Mouse (Mus musculus) kidney, embryonic 14.5 days (tissue): Measurements from ENCODE around the gene Bet1l. TPM values are rescaled to one million over a fixed set of nuclear protein-coding genes. Genes with fewer than 3 reads are reported as not detected.

Experiments
- ATAC-seq: fragments of 200-750 bp; cut with Nextera tagmentation; 2 replicates; pipeline ENCODE4 v1.8.0; 2017; ENCODE audit warnings: moderate number of reproducible peaks, mild to moderate bottlenecking, moderate TSS enrichment, moderate library complexity; ENCODE audit not compliant: low FRiP score, low TSS enrichment
- H3K27ac ChIP-seq: fragments of 300-500 bp; sonication (generic); 2 replicates; pipeline ENCODE4 v1.5.1; 2014; ENCODE audit warnings: low read depth, mild to moderate bottlenecking, low read length, moderate library complexity, mixed read lengths
- H3K27me3 ChIP-seq: fragments of 300-500 bp; sonication (generic); 2 replicates; pipeline ENCODE4 v1.6.1; 2014; ENCODE audit warnings: mild to moderate bottlenecking, low read length; ENCODE audit not compliant: control insufficient read depth, insufficient read depth
- H3K36me3 ChIP-seq: fragments of 300-500 bp; sonication (generic); 2 replicates; pipeline ENCODE4 v1.6.1; 2014; ENCODE audit warnings: low read length, mixed read lengths; ENCODE audit not compliant: control insufficient read depth, insufficient read depth
- H3K4me1 ChIP-seq: fragments of 300-500 bp; sonication (generic); 2 replicates; pipeline ENCODE4 v1.6.1; 2014; ENCODE audit warnings: low read length, mixed read lengths; ENCODE audit not compliant: control insufficient read depth, insufficient read depth
- H3K4me2 ChIP-seq: fragments of 300-500 bp; sonication (generic); replicated peaks from 2 replicates; pipeline ENCODE4 v1.6.1; 2014; ENCODE audit warnings: low read depth, mild to moderate bottlenecking, low read length
- H3K4me3 ChIP-seq: fragments of 300-500 bp; sonication (generic); 2 replicates; pipeline ENCODE4 v1.5.1; 2014; ENCODE audit warnings: mild to moderate bottlenecking, low read length
- H3K9ac ChIP-seq: fragments of 300-500 bp; sonication (generic); 2 replicates; pipeline ENCODE4 v1.6.1; 2014; ENCODE audit warnings: low read depth, mild to moderate bottlenecking, low read length, moderate library complexity
- H3K9me3 ChIP-seq: fragments of 300-500 bp; sonication (generic); 2 replicates; pipeline ENCODE4 v1.6.1; 2016; ENCODE audit warnings: low read length; ENCODE audit not compliant: control insufficient read depth
- WGBS: fragments of 180-500 bp; shearing (Covaris S2); extraction: QIAGEN DNeasy Blood & Tissue Kit; methylation state at CpG from one replicate; pipeline ENCODE4 v1.1.7; 2014; 5-methylcytosine and 5-hydroxymethylcytosine counted together
- polyA plus RNA-seq: library from polyadenylated mRNA; unstranded; fragments of >200 nt; fragmentation: Nextera tagmentation; extraction: Ambion mirVana; gene quantifications from 2 replicates; pipeline ENCODE4 v1.2.1, GENCODE M21; 2014

Gene Bet1l
- polyA plus RNA-seq, 1 experiment from 2014 or later = 38.6 TPM

DNA sequence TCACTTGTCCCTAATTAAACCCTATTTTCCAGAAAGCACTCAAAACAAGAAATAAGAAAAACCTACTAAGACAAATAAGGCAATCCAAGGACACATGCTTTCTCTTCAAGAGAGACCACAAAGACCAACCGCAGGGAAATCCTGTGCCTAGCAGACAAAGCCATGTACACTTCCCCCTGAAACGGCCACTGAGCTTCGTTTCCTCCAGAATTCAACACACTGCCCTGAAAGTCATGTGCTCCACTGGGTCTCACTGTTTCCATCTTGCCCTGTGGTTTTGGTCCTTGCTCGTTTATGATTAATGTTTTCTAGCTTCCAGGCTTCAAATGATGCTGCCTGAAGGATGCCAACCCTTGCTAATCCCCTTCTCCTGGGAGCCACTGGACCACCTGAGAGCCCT is 16.8 kb upstream of the Bet1l start:
- H3K9ac ChIP-seq = no peak overlapping the region
- no peak overlapping the region for H3K4me3 ChIP-seq
- H3K4me2 ChIP-seq = no peak overlapping the region
- no peak for ATAC-seq
- H3K4me1 ChIP-seq = no peaks in the 10 kb centered on the region
- no peaks in the 10 kb centered on the region for H3K9me3 ChIP-seq
- no peaks in the 10 kb centered on the region for H3K27me3 ChIP-seq
- H3K36me3 ChIP-seq = peaks cover 15% of the 10 kb centered on the region; the same call in 1 of the 2 replicates
- no peak overlapping the region for H3K27ac ChIP-seq
- 90% methylated on average over 4 of the region's 4 CpGs for WGBS

DNA sequence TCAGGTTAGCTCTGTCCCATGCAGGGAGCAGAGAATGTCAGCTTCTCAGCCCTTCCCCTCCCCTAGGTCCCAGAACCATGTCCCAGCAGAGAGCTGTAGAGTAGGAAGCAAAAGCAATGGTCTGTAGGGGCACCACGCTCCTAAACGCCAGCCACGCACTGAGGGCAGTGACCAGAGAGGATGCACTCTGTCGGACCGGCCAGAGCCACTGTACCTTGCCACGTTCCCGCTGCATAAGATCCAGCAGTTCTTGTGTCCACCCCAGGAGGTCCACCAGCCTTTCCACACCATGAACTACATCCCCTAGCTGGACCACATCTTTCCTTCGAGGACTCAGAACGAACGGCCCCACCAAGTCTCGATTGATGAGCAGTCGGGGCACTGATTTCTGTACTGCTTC is 7.4 kb upstream of the Bet1l start:
- no peak for ATAC-seq
- WGBS = 89% methylated on average over 12 of the region's 12 CpGs
- H3K4me3 ChIP-seq = no peak overlapping the region
- peaks cover 45% of the 10 kb centered on the region for H3K36me3 ChIP-seq
- no peak overlapping the region for H3K4me2 ChIP-seq
- H3K27ac ChIP-seq = no peak overlapping the region
- H3K9me3 ChIP-seq = no peaks in the 10 kb centered on the region
- H3K4me1 ChIP-seq = no peaks in the 10 kb centered on the region
- H3K27me3 ChIP-seq = no peaks in the 10 kb centered on the region
- H3K9ac ChIP-seq = no peak overlapping the region

- Histone ChIP-seq H3K27ac (no peak overlapping the region), H3K36me3 (peaks cover 49% of the 10 kb centered on the region), H3K4me3 (no peak overlapping the region), H3K4me1 (peaks cover 8% of the 10 kb centered on the region), H3K9ac (no peak overlapping the region), H3K9me3 (no peaks in the 10 kb centered on the region), H3K27me3 (no peaks in the 10 kb centered on the region), H3K4me2 (no peak overlapping the region)
- 86% methylated on average over 5 of the region's 5 CpGs for WGBS
- no peak for ATAC-seq
These were observed 3.4 kb upstream of the Bet1l start for GRCm38 (mm10) chr7:140860728-140861127.

DNA sequence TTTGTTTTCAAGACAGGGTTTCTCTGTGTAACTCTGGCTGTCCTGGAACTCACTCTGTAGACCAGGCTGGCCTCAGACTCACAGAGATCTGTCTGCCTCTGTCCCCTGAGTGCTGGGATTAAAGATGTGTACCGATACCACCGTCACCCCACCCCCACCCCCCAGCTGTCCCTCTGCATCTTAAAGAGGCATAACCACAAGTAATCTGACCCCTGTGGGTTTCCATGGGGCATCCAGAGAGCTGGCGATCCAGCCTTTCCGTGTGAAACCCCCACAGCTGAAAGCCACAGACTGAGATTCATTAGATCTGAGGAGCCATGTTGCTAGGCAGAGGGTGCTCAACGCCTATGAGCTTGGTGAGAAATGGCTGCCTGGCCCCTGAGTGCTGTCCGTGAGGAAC is 2.6 kb upstream of the Bet1l start:
- H3K36me3 ChIP-seq = peaks cover 49% of the 10 kb centered on the region
- 77% methylated on average over 6 of the region's 6 CpGs for WGBS
- peaks cover 13% of the 10 kb centered on the region for H3K4me1 ChIP-seq

DNA sequence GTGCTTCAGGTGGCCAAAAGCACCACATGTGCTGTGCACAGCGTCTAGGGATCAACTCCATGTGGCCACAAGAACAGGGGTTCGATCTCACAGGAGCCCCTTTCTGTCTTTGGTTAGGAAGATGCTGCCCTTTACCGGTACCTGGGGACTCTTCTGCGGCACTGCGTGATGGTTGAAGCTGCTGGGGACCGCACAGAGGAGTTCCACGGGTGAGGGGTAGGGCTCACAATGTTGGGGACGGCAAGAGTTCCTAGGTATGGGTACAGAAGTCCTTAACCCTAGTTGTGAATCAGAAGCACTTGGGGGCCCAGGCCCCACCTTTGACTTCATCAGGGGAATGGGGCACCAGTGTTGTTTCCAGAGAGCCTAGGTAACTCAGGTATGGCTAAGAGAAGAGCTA is 1.4 kb upstream of the Bet1l start:
- Histone ChIP-seq H3K9ac (peak overlapping the region; percentile 34; the same call in 1 of the 2 replicates), H3K36me3 (peaks cover 55% of the 10 kb centered on the region), H3K9me3 (no peaks in the 10 kb centered on the region), H3K4me2 (no peak overlapping the region), H3K27ac (no peak overlapping the region), H3K4me1 (peaks cover 15% of the 10 kb centered on the region), H3K4me3 (no peak overlapping the region), H3K27me3 (no peaks in the 10 kb centered on the region)
- no peak for ATAC-seq
- 92% methylated on average over 8 of the region's 8 CpGs for WGBS

More for the DNA sequence above, 2.6 kb upstream of the Bet1l start:
- no peaks in the 10 kb centered on the region for H3K9me3 ChIP-seq
- no peaks in the 10 kb centered on the region for H3K27me3 ChIP-seq
- ATAC-seq = no peak
- no peak overlapping the region for H3K27ac ChIP-seq
- H3K4me3 ChIP-seq = no peak overlapping the region
- H3K9ac ChIP-seq = no peak overlapping the region
- no peak overlapping the region for H3K4me2 ChIP-seq

DNA sequence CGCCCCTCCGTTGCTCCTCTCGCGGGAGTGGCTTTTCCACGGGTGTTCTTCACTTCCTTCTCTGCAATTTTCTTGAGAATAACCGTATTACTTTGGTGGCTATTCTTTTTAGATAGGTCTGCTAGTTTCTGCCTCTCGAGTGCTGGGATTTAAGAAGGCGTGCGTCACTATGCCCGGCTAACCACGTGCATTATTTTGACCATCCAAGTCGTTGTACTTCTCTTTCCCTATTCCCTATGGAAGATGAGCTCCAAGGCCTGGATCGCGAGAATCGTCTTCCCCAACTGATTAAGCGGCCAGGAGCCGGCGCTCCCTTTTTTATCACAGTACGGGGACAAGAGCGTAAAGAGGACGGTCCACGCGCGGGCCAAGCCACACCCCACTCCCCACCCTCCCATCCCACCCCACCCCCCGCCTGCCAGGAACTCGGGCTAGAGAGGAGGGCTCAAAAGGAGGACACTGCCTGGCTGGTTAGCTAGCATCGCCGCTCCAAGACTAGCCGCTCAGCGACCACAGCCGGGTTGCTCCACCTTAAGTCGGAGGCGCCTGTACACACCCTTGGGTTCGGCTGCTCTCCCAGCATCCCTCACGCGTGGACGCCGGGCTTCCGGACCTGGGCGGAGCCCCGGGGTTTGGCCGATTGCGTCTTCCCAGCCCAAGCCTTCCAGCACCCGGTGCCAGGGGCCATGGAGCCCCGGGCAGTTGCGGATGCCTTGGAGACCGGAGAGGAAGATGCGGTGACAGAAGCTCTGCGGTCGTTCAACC is 410 bp downstream of the Bet1l start, which contains the start of gene Ric8a:
Ric8a (plus strand) TSS at position 173 of the 765 bp plus-strand sequence.
- Histone ChIP-seq H3K4me1 (peaks cover 15% of the 10 kb centered on the region), H3K9ac (peak within 1 kb of the TSS; percentile 92), H3K36me3 (peaks cover 55% of the 10 kb centered on the region), H3K4me3 (peak within 1 kb of the TSS; percentile 52), H3K27me3 (no peaks in the 10 kb centered on the region), H3K4me2 (peak within 1 kb of the TSS; percentile 88), H3K9me3 (no peaks in the 10 kb centered on the region), H3K27ac (peak within 1 kb of the TSS; percentile 75)
- WGBS = under 1% methylated on average over 49 of the region's 50 CpGs
- ATAC-seq = peak; percentile 84

DNA sequence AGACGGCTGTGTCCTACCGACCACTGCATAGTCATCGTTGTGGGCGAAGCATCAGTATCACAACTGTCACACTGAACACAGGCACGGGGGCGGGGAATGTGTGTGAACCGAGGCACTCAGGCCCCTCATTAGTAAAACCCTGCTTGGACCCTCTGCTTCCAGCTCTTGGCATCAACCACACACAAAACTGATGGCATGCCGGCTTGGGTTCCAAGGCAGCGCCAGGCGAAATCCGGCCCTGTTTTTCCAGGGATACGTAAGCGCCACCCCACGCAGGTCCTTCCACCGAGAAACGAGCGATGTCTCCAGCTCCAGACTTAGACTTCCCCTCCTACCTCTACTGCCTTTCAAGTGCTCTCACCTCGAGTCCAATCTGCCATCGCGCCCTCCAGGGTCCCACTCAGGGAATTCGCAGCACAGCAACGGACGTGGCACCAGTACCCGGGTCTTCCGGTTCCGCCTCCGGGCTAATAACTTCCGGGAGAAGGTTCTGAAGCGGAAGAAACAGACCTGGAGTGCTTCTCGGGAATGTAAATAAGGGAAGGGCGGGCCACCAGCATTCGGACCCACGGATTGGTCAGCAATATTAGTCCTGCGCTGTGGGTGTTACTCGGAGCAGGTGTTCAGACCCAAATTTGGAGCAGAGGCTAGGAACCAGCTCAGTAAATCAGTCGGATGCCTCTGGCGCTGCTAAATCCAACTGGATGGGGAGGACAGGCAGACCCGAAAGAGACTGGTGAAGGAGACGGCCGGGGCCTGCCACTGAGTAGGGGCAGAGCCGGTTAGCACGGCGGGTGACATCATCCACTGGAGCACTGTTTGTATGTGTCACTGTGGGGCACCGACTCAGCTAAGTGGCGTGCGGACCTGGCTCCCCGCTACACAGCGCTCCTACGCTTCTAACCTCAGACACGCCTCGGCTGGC is 1.3 kb downstream of the Bet1l start, which contains the start of gene Gm45785:
Gm45785 (minus strand) TSS at position 472 of the 925 bp plus-strand sequence.
- Histone ChIP-seq H3K9ac (peak within 1 kb of the TSS; percentile 92), H3K9me3 (no peaks in the 10 kb centered on the region), H3K4me2 (peak within 1 kb of the TSS; percentile 88), H3K4me3 (peak within 1 kb of the TSS; percentile 52), H3K36me3 (peaks cover 52% of the 10 kb centered on the region), H3K27me3 (no peaks in the 10 kb centered on the region), H3K4me1 (peaks cover 15% of the 10 kb centered on the region), H3K27ac (peak within 1 kb of the TSS; percentile 75)
- peak; percentile 82 for ATAC-seq
- whole genome bisulfite sequencing = under 1% methylated on average over 51 of the region's 51 CpGs

GRCm38 (mm10) chr7:140855181-140855580 is 2.2 kb downstream of the Bet1l start:
- Histone ChIP-seq H3K27ac (no peak overlapping the region), H3K4me2 (peak overlapping the region; percentile 88), H3K9me3 (no peaks in the 10 kb centered on the region), H3K4me3 (peak overlapping the region; percentile 52), H3K36me3 (peaks cover 43% of the 10 kb centered on the region), H3K9ac (peak overlapping the region; percentile 92), H3K4me1 (peaks cover 15% of the 10 kb centered on the region), H3K27me3 (no peaks in the 10 kb centered on the region)
- ATAC-seq = no peak
- 77% methylated on average over 9 of the region's 9 CpGs for WGBS
